Mouse (Mus musculus) forebrain, postnatal 0 days (tissue): ENCODE data around the gene Tmem91. TPM values are rescaled to one million over a fixed set of nuclear protein-coding genes. Genes with fewer than 3 reads are reported as not detected.

Experiments
- ATAC-seq: fragments of 200-750 bp; cut with Nextera tagmentation; 2 replicates; pipeline ENCODE4 v1.8.0; 2017; ENCODE audit warnings: mild to moderate bottlenecking, moderate library complexity
- DNase-seq: peaks from one replicate; pipeline ENCODE4 v3.0.0-alpha.2; 2015
- H3K27ac ChIP-seq: fragments of 300-500 bp; sonication (generic); 2 replicates; pipeline ENCODE4 v1.5.1; 2014; ENCODE audit warnings: low read depth, mild to moderate bottlenecking, antibody characterized with exemption, low read length, moderate library complexity, mixed read lengths
- H3K27me3 ChIP-seq: fragments of 300-500 bp; sonication (generic); 2 replicates; pipeline ENCODE4 v1.6.1; 2014; ENCODE audit warnings: mild to moderate bottlenecking, low read length, mixed read lengths; ENCODE audit not compliant: insufficient read depth
- H3K36me3 ChIP-seq: fragments of 300-500 bp; sonication (generic); 2 replicates; pipeline ENCODE4 v1.6.1; 2014; ENCODE audit warnings: mild to moderate bottlenecking, moderate library complexity; ENCODE audit not compliant: insufficient read depth
- H3K4me1 ChIP-seq: fragments of 300-500 bp; sonication (generic); 2 replicates; pipeline ENCODE4 v1.6.1; 2014; ENCODE audit warnings: antibody characterized with exemption; ENCODE audit not compliant: insufficient read depth
- H3K4me2 ChIP-seq: fragments of 300-500 bp; sonication (generic); 2 replicates; pipeline ENCODE4 v1.6.1; 2014; ENCODE audit warnings: low read depth, mild to moderate bottlenecking, moderate library complexity
- H3K4me3 ChIP-seq: fragments of 300-500 bp; sonication (generic); 2 replicates; pipeline ENCODE4 v1.5.1; 2014; ENCODE audit warnings: low read depth, low read length, mixed read lengths
- H3K9ac ChIP-seq: fragments of 300-500 bp; sonication (generic); 2 replicates; pipeline ENCODE4 v1.6.1; 2014; ENCODE audit warnings: mild to moderate bottlenecking
- H3K9me3 ChIP-seq: fragments of 300-500 bp; sonication (generic); 2 replicates; pipeline ENCODE4 v1.6.1; 2016; ENCODE audit warnings: low read length
- CTCF ChIP-seq: sonication (generic); IDR thresholded peaks from 2 replicates; pipeline ENCODE4 v1.5.1; 2016; ENCODE audit warnings: antibody characterized with exemption, control low read depth, low read depth
- WGBS: fragments of 180-500 bp; shearing (Covaris S2); extraction: QIAGEN DNeasy Blood & Tissue Kit; methylation state at CpG from one replicate; pipeline ENCODE4 v1.1.7; 2014; 5-methylcytosine and 5-hydroxymethylcytosine counted together
- polyA plus RNA-seq: library from polyadenylated mRNA; unstranded; fragments of >200 nt; fragmentation: Nextera tagmentation; extraction: Ambion mirVana; gene quantifications from 2 replicates; pipeline ENCODE4 v1.2.1, GENCODE M21; 2015
- total RNA-seq: library from RNA; depleted of rRNA; stranded (reverse); fragments of >200 nt; gene quantifications from 2 replicates; pipeline ENCODE4 v1.2.3, GENCODE M21; 2014

Tmem91 gene
- total and polyA plus RNA-seq, 2 experiments from 2014 or later = 40.3 to 61.4 TPM

- Histone ChIP-seq H3K9me3 (no peaks in the 10 kb centered on the region), H3K27me3 (peaks cover 50% of the 10 kb centered on the region), H3K4me2 (peak within 1 kb of the TSS; percentile 75), H3K36me3 (no peaks in the 10 kb centered on the region), H3K27ac (no peak within 1 kb of the TSS), H3K4me1 (peaks cover 6% of the 10 kb centered on the region; the same call in 1 of the 2 replicates), H3K9ac (peak within 1 kb of the TSS; percentile 25; the same call in 1 of the 2 replicates), H3K4me3 (peak within 1 kb of the TSS; percentile 39)
- ATAC-seq (no peak), DNase-seq (no peak)
- WGBS = 2% methylated on average over 63 of the region's 69 CpGs
- TF ChIP-seq CTCF = peak; percentile 56
Measured at GRCm38 (mm10) chr7:25686680-25687531, 11.9 kb upstream of the Tmem91 start, which contains the start of gene Tgfb1. Tgfb1 (plus strand) TSS chr7:25687002.

DNA sequence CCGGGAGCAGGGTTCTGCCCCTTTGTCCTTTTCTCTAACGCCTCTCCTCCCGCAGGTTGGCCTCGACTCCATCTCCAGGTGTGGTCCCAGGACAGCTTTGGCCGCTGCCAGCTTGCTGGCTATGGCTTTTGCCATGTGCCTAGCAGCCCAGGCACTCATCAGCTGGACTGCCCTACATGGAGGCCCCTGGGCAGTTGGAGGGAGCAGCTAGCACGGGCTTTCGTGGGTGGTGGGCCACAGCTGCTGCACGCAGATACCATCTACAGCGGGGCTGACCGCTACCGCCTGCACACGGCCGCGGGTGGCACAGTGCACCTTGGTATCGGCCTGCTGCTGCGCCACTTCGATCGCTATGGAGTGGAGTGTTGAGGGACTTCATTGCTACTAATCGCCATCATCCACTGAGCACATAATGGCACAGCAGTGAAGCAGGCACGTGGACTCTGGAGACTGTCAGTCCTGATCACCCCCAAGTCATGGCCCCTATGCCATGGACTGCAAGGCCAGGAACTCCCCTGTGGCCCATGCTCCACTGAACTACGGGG, 11.0 kb upstream of the Tmem91 start:
- H3K36me3 ChIP-seq = no peaks in the 10 kb centered on the region
- ATAC-seq (no peak), DNase-seq (no peak)
- H3K27ac ChIP-seq = no peak overlapping the region
- WGBS = 71% methylated on average over 21 of the region's 21 CpGs
- no peak overlapping the region for H3K4me3 ChIP-seq
- peaks cover 46% of the 10 kb centered on the region for H3K27me3 ChIP-seq
- H3K9me3 ChIP-seq = no peaks in the 10 kb centered on the region
- H3K4me2 ChIP-seq = no peak overlapping the region
- no peak for TF ChIP-seq CTCF
- peaks cover 13% of the 10 kb centered on the region for H3K4me1 ChIP-seq
- no peak overlapping the region for H3K9ac ChIP-seq

DNA sequence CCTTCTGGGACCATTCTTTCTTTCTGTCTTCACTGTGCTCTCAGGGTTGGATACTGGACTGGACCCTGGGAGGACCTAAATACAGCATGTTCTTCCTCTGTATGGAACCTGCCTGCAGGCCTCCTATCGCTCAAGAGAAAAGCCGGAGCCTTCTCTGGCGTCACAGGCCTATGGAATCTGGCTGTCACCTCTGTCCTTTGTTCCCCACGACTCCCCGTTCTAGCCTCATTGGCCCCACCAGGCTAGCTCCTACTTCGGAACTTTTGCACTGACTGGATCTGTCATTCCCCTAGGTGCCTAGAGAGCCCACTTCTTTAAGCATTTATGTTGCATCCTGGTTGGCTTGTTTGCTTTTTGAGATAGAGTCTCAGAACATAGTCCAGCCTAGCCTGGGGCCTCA, 9.7 kb upstream of the Tmem91 start:
- H3K4me3 ChIP-seq = no peak overlapping the region
- H3K36me3 ChIP-seq = no peaks in the 10 kb centered on the region
- no peaks in the 10 kb centered on the region for H3K9me3 ChIP-seq
- ATAC-seq = no peak
- H3K9ac ChIP-seq = no peak overlapping the region
- no peak for DNase-seq
- no peak overlapping the region for H3K27ac ChIP-seq
- WGBS = 84% methylated on average over 6 of the region's 6 CpGs
- H3K4me2 ChIP-seq = no peak overlapping the region
- no peak for TF ChIP-seq CTCF
- peaks cover 18% of the 10 kb centered on the region for H3K4me1 ChIP-seq
- H3K27me3 ChIP-seq = peaks cover 38% of the 10 kb centered on the region

DNA sequence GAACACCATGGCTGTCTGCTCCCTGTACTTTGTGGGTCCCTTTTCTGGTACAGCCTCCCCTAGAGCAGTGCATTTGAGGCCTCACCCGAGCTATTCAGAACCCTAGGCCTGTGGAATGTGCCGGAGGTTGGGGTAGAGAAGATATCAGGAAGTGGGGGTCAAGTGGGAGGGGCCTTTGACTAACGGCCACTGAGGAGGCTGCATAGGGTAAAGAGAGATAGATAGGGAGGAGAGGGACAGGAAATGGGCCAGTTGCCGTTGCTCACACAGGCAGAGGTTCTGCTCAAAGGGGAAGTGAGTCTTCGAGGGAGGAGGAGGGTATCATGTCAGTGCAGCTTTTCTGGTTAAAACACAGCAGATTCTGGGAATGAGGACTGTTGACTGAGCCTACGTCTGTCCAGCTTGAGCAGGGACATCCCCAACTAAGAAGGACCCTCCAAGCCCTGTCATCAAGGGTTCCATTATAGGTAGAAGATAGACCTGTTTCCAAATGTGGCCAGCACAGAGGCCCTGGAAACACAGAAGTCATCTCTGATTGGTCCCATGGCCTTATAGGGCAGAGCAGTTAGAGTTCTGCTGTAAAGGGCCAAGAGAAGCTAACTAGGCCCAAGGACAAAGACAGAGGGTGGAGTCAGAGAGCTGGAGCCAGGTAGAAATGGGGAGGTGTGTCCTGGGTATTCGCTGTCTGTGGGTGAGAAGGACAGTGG, 8.7 kb upstream of the Tmem91 start:
- no peak overlapping the region for H3K4me2 ChIP-seq
- no peak for TF ChIP-seq CTCF
- WGBS = 79% methylated on average over 7 of the region's 7 CpGs
- ATAC-seq (no peak), DNase-seq (no peak)
- peaks cover 15% of the 10 kb centered on the region for H3K4me1 ChIP-seq
- no peak overlapping the region for H3K27ac ChIP-seq
- H3K27me3 ChIP-seq = peaks cover 29% of the 10 kb centered on the region
- no peaks in the 10 kb centered on the region for H3K9me3 ChIP-seq
- H3K4me3 ChIP-seq = no peak overlapping the region
- H3K9ac ChIP-seq = no peak overlapping the region
- no peaks in the 10 kb centered on the region for H3K36me3 ChIP-seq

- Histone ChIP-seq H3K9me3 (no peaks in the 10 kb centered on the region), H3K27me3 (peaks cover 9% of the 10 kb centered on the region), H3K4me3 (peak overlapping the region; percentile 56), H3K4me2 (peak overlapping the region; percentile 49), H3K27ac (peak overlapping the region; percentile 91; the same call in 1 of the 2 replicates), H3K4me1 (peaks cover 16% of the 10 kb centered on the region), H3K36me3 (no peaks in the 10 kb centered on the region), H3K9ac (peak overlapping the region; percentile 63)
- DNase-seq = no peak
- ATAC-seq = no peak
- TF ChIP-seq CTCF = no peak
- 63% methylated on average over 15 of the region's 15 CpGs for WGBS
Measured at GRCm38 (mm10) chr7:25681341-25682231, 6.6 kb upstream of the Tmem91 start.
